Comparison of ENCODE assay signal across 13 mouse cellular contexts in genomic region chr2:59676041-59676440, GRCm38 (mm10).
A peak's percentile ranks its signal among the peaks of the same experiment; 100 is the strongest.
DNase-seq lines count a peak whose midpoint lies in the region; ATAC-seq and TF ChIP-seq lines count a peak whose summit lies in the region.
"Had no signal": no experiment of that assay in that cellular context is flagged by ENCODE, and none has a peak within 500 bp of the region (broad histone marks: within the 10 kb centered on the region; RNA-seq: fewer than 3 reads in every experiment).

No protein-coding gene starts in this region.

- no peak for TF ChIP-seq EP300 in lung, postnatal 0 days (IDR thresholded peaks at IDR 0.05)

- no peak for DNase-seq in heart, adult 8-10 months (ENCODE audit: low spot score)
- DNase-seq in lung, postnatal 0 days (ENCODE audit: low spot score): no peak
- DNase-seq in lung, postnatal 10 days: no peak
- DNase-seq in thymus, postnatal 10 days (ENCODE audit: low spot score in 2 of 2): no peak
- DNase-seq: cerebellum, adult 11-12 months; gastrocnemius, postnatal 14 days had no signal

- no peak overlapping the region for H3K4me3 ChIP-seq in heart, embryonic 13.5 days
- no peak overlapping the region for H3K4me3 ChIP-seq in lung, postnatal 0 days (ENCODE audit: low read depth, low read length)
- no peak overlapping the region for H3K4me3 ChIP-seq in heart, embryonic 15.5 days
- H3K4me3 ChIP-seq in stomach, embryonic 16.5 days (replicated peaks; ENCODE audit: low read length): no peak overlapping the region
- H3K4me3 ChIP-seq: limb, embryonic 15.5 days; neural tube, embryonic 15.5 days had no signal

- no peaks in the 10 kb centered on the region for H3K27me3 ChIP-seq in heart, embryonic 13.5 days (replicated peaks)
- H3K27me3 ChIP-seq in lung, postnatal 0 days (replicated peaks; ENCODE audit: insufficient read depth, low read length): no peaks in the 10 kb centered on the region
- H3K27me3 ChIP-seq in heart, embryonic 15.5 days: no peaks in the 10 kb centered on the region
- H3K27me3 ChIP-seq in stomach, embryonic 16.5 days (ENCODE audit: control insufficient read depth, insufficient read depth, low read length): no peaks in the 10 kb centered on the region
- H3K27me3 ChIP-seq: limb, embryonic 15.5 days; neural tube, embryonic 15.5 days had no signal

- WGBS in heart, embryonic 13.5 days: 69% methylated on average over 6 of the region's 6 CpGs
- 58% methylated on average over 6 of the region's 6 CpGs for WGBS in lung, postnatal 0 days
- 70% methylated on average over 6 of the region's 6 CpGs for WGBS in heart, embryonic 15.5 days
- WGBS in stomach, embryonic 16.5 days: 77% methylated on average over 6 of the region's 6 CpGs

- ATAC-seq in heart, embryonic 13.5 days (ENCODE audit: extremely low read depth, insufficient number of reproducible peaks, low FRiP score, low TSS enrichment): no peak
- ATAC-seq in lung, postnatal 0 days: no peak
- no peak for ATAC-seq in heart, embryonic 15.5 days (replicated peaks; ENCODE audit: insufficient number of reproducible peaks, insufficient read depth, low FRiP score, low read depth)
- no peak for ATAC-seq in stomach, embryonic 16.5 days (ENCODE audit: insufficient read depth, low FRiP score)
- ATAC-seq in inflammation-experienced regulatory T-cells, adult 6 months: no peak
- ATAC-seq: CD4-positive, CD25-positive, alpha-beta regulatory T cell, adult 4 months had no signal

- no peaks in the 10 kb centered on the region for H3K9me3 ChIP-seq in heart, embryonic 13.5 days
- H3K9me3 ChIP-seq in lung, postnatal 0 days (ENCODE audit: low read length): no peaks in the 10 kb centered on the region
- no peaks in the 10 kb centered on the region for H3K9me3 ChIP-seq in heart, embryonic 15.5 days (replicated peaks)
- no peaks in the 10 kb centered on the region for H3K9me3 ChIP-seq in stomach, embryonic 16.5 days (replicated peaks; ENCODE audit: control insufficient read depth, low read length)
- H3K9me3 ChIP-seq: limb, embryonic 15.5 days; neural tube, embryonic 15.5 days had no signal

- H3K4me2 ChIP-seq in heart, embryonic 13.5 days: no peak overlapping the region
- H3K4me2 ChIP-seq in lung, postnatal 0 days (replicated peaks; ENCODE audit: low read depth, low read length): no peak overlapping the region
- H3K4me2 ChIP-seq in heart, embryonic 15.5 days: no peak overlapping the region
- H3K4me2 ChIP-seq in stomach, embryonic 16.5 days (ENCODE audit: low read depth, low read length): no peak overlapping the region
- H3K4me2 ChIP-seq: limb, embryonic 15.5 days; neural tube, embryonic 15.5 days had no signal

- no peaks in the 10 kb centered on the region for H3K36me3 ChIP-seq in heart, embryonic 13.5 days
- H3K36me3 ChIP-seq in lung, postnatal 0 days (ENCODE audit: insufficient read depth, low read length): no peaks in the 10 kb centered on the region
- H3K36me3 ChIP-seq in heart, embryonic 15.5 days: no peaks in the 10 kb centered on the region
- H3K36me3 ChIP-seq in stomach, embryonic 16.5 days (ENCODE audit: control insufficient read depth, insufficient read depth, low read length): no peaks in the 10 kb centered on the region
- H3K36me3 ChIP-seq: limb, embryonic 15.5 days; neural tube, embryonic 15.5 days had no signal

- peak overlapping the region; percentile 48; the same call in 1 of the 2 replicates for H3K9ac ChIP-seq in heart, embryonic 13.5 days
- no peak overlapping the region for H3K9ac ChIP-seq in lung, postnatal 0 days (replicated peaks; ENCODE audit: low read depth)
- H3K9ac ChIP-seq in heart, embryonic 15.5 days: no peak overlapping the region
- H3K9ac ChIP-seq in stomach, embryonic 16.5 days (ENCODE audit: low read length): no peak overlapping the region
- H3K9ac ChIP-seq: limb, embryonic 15.5 days; neural tube, embryonic 15.5 days had no signal

- H3K27ac ChIP-seq in heart, embryonic 13.5 days (replicated peaks): peak overlapping the region; percentile 73
- H3K27ac ChIP-seq in lung, postnatal 0 days (ENCODE audit: low read length): peak overlapping the region; percentile 77; the same call in 1 of the 2 replicates
- peak overlapping the region; percentile 56; the same call in 1 of the 2 replicates for H3K27ac ChIP-seq in heart, embryonic 15.5 days
- H3K27ac ChIP-seq in stomach, embryonic 16.5 days (ENCODE audit: low read length): peak overlapping the region; percentile 62
- H3K27ac ChIP-seq: neural tube, embryonic 15.5 days had no signal

- no peak for TF ChIP-seq CTCF in lung, postnatal 0 days (IDR thresholded peaks at IDR 0.05)

- H3K4me1 ChIP-seq in heart, embryonic 13.5 days: peaks cover 91% of the 10 kb centered on the region
- peaks cover 32% of the 10 kb centered on the region for H3K4me1 ChIP-seq in lung, postnatal 0 days (ENCODE audit: insufficient read depth, low read depth, low read length)
- H3K4me1 ChIP-seq in heart, embryonic 15.5 days (replicated peaks): peaks cover 60% of the 10 kb centered on the region
- H3K4me1 ChIP-seq in stomach, embryonic 16.5 days (ENCODE audit: control insufficient read depth, insufficient read depth, low read length): peaks cover 35% of the 10 kb centered on the region
